Mouse (Mus musculus) C2C12 (cell line): ENCODE results near the gene Galnt10. TPM values are rescaled to one million over a fixed set of nuclear protein-coding genes. Genes with fewer than 3 reads are reported as not detected.

Source experiments
- H3K27me3 ChIP-seq: one replicate; pipeline ENCODE4 v1.6.1; 2011; ENCODE audit not compliant: control insufficient read depth, insufficient read depth, insufficient read length
- H3K36me3 ChIP-seq: one replicate; pipeline ENCODE4 v1.6.1; 2011; ENCODE audit not compliant: control insufficient read depth, insufficient read depth
- H3K4me3 ChIP-seq: one replicate; pipeline ENCODE4 v1.5.1; 2011; ENCODE audit warnings: mild to moderate bottlenecking, control low read depth; ENCODE audit not compliant: poor library complexity, insufficient read depth, severe bottlenecking
- H3K79me2 ChIP-seq: one replicate; pipeline ENCODE4 v1.6.1; 2011; ENCODE audit not compliant: control insufficient read depth, insufficient read depth
- H3K79me3 ChIP-seq: one replicate; pipeline ENCODE4 v1.6.1; 2011; ENCODE audit warnings: low read depth, control low read depth
- H3ac ChIP-seq: one replicate; pipeline ENCODE3; 2011; ENCODE audit warnings: low read depth; ENCODE audit not compliant: control insufficient read depth, insufficient read length
- CEBPB ChIP-seq: IDR thresholded peaks from one replicate; pipeline ENCODE4 v1.6.1; 2011; ENCODE audit warnings: low read depth, mild to moderate bottlenecking, control low read depth, moderate library complexity
- CTCF ChIP-seq: IDR thresholded peaks from one replicate; pipeline ENCODE4 v1.5.1; 2011; ENCODE audit not compliant: control insufficient read depth, insufficient read depth, insufficient read length
- FOSL1 ChIP-seq: IDR thresholded peaks from one replicate; pipeline ENCODE4 v1.8.0; 2011; ENCODE audit warnings: mild to moderate bottlenecking, low read length; ENCODE audit not compliant: poor library complexity, insufficient read depth, severe bottlenecking
- MAX ChIP-seq: IDR thresholded peaks from one replicate; pipeline ENCODE4 v1.6.1; 2011; ENCODE audit warnings: mild to moderate bottlenecking, control low read depth
- MYOD1 ChIP-seq: IDR thresholded peaks from one replicate; pipeline ENCODE4 v1.6.1; 2011; ENCODE audit warnings: low read depth; ENCODE audit not compliant: control insufficient read depth, insufficient read length
- MYOG ChIP-seq: IDR thresholded peaks from one replicate; pipeline ENCODE4 v1.6.1; 2011; ENCODE audit not compliant: control insufficient read depth, insufficient read length; ENCODE audit errors: extremely low read depth
- USF1 ChIP-seq: IDR thresholded peaks from one replicate; pipeline ENCODE4 v1.6.1; 2011; ENCODE audit warnings: low read depth, mild to moderate bottlenecking, control low read depth, moderate library complexity
- polyA plus RNA-seq: library from polyadenylated mRNA; unstranded; fragments of >200 nt; fragmentation: generic; extraction: Trizol; gene quantifications from one replicate; pipeline ENCODE4 v1.2.1, GENCODE M21; 2012; ENCODE audit warnings: missing spikeins

The Galnt10 gene
- polyA plus RNA-seq, 1 experiment: 43.0 TPM

- H3K79me2 ChIP-seq: peaks cover 93% of the 10 kb centered on the region
- H3K4me3 ChIP-seq: no peak overlapping the region
- TF ChIP-seq MYOG: no peak
- no peak for TF ChIP-seq MAX
- TF ChIP-seq MYOD1: no peak
- TF ChIP-seq USF1: no peak
- no peak for TF ChIP-seq CEBPB
- TF ChIP-seq CTCF: no peak
- TF ChIP-seq FOSL1: no peak
- H3K79me3 ChIP-seq: peaks cover 30% of the 10 kb centered on the region
- H3K36me3 ChIP-seq: peaks cover 13% of the 10 kb centered on the region
- no peaks in the 10 kb centered on the region for H3K27me3 ChIP-seq
- no peak overlapping the region for H3ac ChIP-seq
Observed at GRCm38 (mm10) chr11:57652923-57653660, 7.8 kb downstream of the Galnt10 start.

GRCm38 (mm10) chr11:57653796-57654195 is 8.6 kb downstream of the Galnt10 start:
- no peak overlapping the region for H3ac ChIP-seq
- no peak overlapping the region for H3K4me3 ChIP-seq
- peaks cover 11% of the 10 kb centered on the region for H3K36me3 ChIP-seq
- H3K27me3 ChIP-seq: no peaks in the 10 kb centered on the region
- peaks cover 91% of the 10 kb centered on the region for H3K79me2 ChIP-seq
- H3K79me3 ChIP-seq: peaks cover 32% of the 10 kb centered on the region
- no peak for TF ChIP-seq MYOG
- TF ChIP-seq CTCF: no peak
- TF ChIP-seq CEBPB: no peak
- no peak for TF ChIP-seq MAX
- no peak for TF ChIP-seq USF1
- no peak for TF ChIP-seq MYOD1
- TF ChIP-seq FOSL1: no peak

GRCm38 (mm10) chr11:57654386-57654785 is 9.1 kb downstream of the Galnt10 start:
- H3K27me3 ChIP-seq: no peaks in the 10 kb centered on the region
- H3K36me3 ChIP-seq: peaks cover 7% of the 10 kb centered on the region
- TF ChIP-seq FOSL1 (no peak), USF1 (no peak), CTCF (no peak), MYOD1 (no peak), MYOG (no peak), MAX (no peak), CEBPB (no peak)
- H3ac ChIP-seq: no peak overlapping the region
- H3K4me3 ChIP-seq: no peak overlapping the region
- H3K79me3 ChIP-seq: peaks cover 27% of the 10 kb centered on the region
- peaks cover 89% of the 10 kb centered on the region for H3K79me2 ChIP-seq

GRCm38 (mm10) chr11:57654977-57655397 is 9.7 kb downstream of the Galnt10 start:
- H3K4me3 ChIP-seq: no peak overlapping the region
- no peak for TF ChIP-seq CEBPB
- TF ChIP-seq MYOD1: no peak
- TF ChIP-seq MAX: no peak
- TF ChIP-seq USF1: no peak
- TF ChIP-seq FOSL1: no peak
- no peak for TF ChIP-seq CTCF
- no peak for TF ChIP-seq MYOG

GRCm38 (mm10) chr11:57655669-57656325 is 10.6 kb downstream of the Galnt10 start:
- no peaks in the 10 kb centered on the region for H3K27me3 ChIP-seq
- peaks cover 81% of the 10 kb centered on the region for H3K79me2 ChIP-seq
- H3K79me3 ChIP-seq: peaks cover 17% of the 10 kb centered on the region
- no peak overlapping the region for H3K4me3 ChIP-seq
- no peak for TF ChIP-seq CTCF
- TF ChIP-seq CEBPB: no peak
- no peak for TF ChIP-seq USF1
- no peak for TF ChIP-seq MAX
- TF ChIP-seq MYOD1: no peak
- no peak for TF ChIP-seq FOSL1
- no peak for TF ChIP-seq MYOG
- H3ac ChIP-seq: no peak overlapping the region
- peaks cover 7% of the 10 kb centered on the region for H3K36me3 ChIP-seq

More at GRCm38 (mm10) chr11:57654977-57655397, 9.7 kb downstream of the Galnt10 start:
- Histone ChIP-seq H3K27me3 (no peaks in the 10 kb centered on the region), H3K79me2 (peaks cover 87% of the 10 kb centered on the region), H3ac (no peak overlapping the region), H3K79me3 (peaks cover 22% of the 10 kb centered on the region), H3K36me3 (peaks cover 7% of the 10 kb centered on the region)
